Mouse (Mus musculus): Measurements from ENCODE around the gene Spp1. TPM values are rescaled to one million over a fixed set of nuclear protein-coding genes. Genes with fewer than 3 reads are reported as not detected.

The Spp1 gene
- polyA plus RNA-seq, 1 experiment = not detected

DNA sequence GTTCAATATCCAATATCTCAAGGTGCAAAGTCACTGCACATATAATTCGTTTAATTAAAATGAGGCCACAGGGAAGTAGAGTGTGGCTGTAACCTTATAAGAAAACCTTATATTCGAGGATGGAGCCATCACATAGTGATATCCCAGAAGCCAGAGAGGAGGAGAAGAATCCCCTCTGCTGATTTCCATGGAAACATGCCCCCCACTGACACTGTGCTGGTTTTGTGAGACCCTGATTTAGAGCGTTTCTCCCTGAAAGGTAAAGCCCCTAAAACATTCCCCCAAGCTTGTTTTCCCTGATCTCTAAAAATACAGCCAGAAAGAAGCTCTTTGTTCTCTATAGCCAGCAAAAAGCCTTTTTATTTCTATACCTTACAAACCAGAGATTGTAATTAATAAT lies 14.6 kb downstream of the Spp1 start:
- Histone ChIP-seq H3K4me1 (ENCODE audit: control insufficient read depth) (no peaks in the 10 kb centered on the region), H3K36me3 (ENCODE audit: control insufficient read depth) (no peaks in the 10 kb centered on the region), H3K9me3 (ENCODE audit: control insufficient read depth, low read length) (no peaks in the 10 kb centered on the region), H3K4me3 (replicated peaks) (no peak overlapping the region), H3K27me3 (ENCODE audit: control insufficient read depth) (no peaks in the 10 kb centered on the region; the same call in 1 of the 2 replicates)
- no peak for TF ChIP-seq TAL1 (IDR thresholded peaks at IDR 0.05; ENCODE audit: low read length)
- TF ChIP-seq GATA1 (IDR thresholded peaks at IDR 0.05; ENCODE audit: low read length) = no peak

DNA sequence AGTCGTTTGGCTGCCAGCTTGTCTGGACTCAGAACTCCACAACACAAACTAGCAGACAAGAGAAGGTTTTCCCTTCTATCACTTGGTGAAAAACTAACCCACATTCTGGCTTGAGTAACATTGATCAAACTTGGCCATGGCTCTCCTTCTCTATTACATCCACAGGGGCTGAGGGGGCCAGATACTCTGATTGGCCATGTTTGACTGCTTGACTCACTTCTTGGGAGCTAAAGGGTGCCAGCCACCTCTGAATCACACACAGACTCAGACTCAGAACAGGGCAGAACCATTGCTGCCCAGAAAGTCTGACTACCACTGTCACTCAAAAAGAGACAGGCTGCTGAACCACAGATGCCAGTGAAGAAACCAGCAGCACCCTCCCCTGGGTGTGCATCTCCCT lies 18.2 kb downstream of the Spp1 start:
- no peaks in the 10 kb centered on the region for H3K36me3 ChIP-seq (ENCODE audit: control insufficient read depth)
- TF ChIP-seq TAL1 (IDR thresholded peaks at IDR 0.05; ENCODE audit: low read length) (no peak), GATA1 (IDR thresholded peaks at IDR 0.05; ENCODE audit: low read length) (no peak)
- no peaks in the 10 kb centered on the region; the same call in 1 of the 2 replicates for H3K27me3 ChIP-seq (ENCODE audit: control insufficient read depth)
- no peaks in the 10 kb centered on the region; the same call in 1 of the 2 replicates for H3K9me3 ChIP-seq (ENCODE audit: control insufficient read depth, low read length)
- H3K4me1 ChIP-seq (ENCODE audit: control insufficient read depth) = no peaks in the 10 kb centered on the region
- H3K4me3 ChIP-seq (replicated peaks) = no peak overlapping the region

DNA sequence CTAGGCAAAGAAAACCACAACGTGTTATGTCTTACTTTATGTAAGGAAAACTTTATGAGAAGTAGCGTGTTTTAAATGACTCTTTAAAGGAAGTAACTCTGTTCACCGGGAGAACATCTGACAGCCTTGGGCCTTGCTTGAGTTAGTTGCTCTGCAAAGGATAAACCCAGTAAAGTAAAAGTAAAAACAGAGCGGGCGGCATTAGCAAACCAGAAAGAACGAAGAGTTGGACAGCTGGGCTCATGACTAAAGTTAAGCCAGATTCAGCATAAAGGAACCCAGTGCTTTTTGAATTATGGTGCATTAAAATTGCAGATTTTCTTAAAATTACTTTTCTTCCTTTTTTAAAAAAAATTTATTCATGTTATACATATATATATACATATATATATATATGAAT lies 19.6 kb downstream of the Spp1 start:
- TF ChIP-seq GATA1 (IDR thresholded peaks at IDR 0.05; ENCODE audit: low read length) (no peak), TAL1 (IDR thresholded peaks at IDR 0.05; ENCODE audit: low read length) (no peak)
- no peaks in the 10 kb centered on the region for H3K36me3 ChIP-seq (ENCODE audit: control insufficient read depth)

DNA sequence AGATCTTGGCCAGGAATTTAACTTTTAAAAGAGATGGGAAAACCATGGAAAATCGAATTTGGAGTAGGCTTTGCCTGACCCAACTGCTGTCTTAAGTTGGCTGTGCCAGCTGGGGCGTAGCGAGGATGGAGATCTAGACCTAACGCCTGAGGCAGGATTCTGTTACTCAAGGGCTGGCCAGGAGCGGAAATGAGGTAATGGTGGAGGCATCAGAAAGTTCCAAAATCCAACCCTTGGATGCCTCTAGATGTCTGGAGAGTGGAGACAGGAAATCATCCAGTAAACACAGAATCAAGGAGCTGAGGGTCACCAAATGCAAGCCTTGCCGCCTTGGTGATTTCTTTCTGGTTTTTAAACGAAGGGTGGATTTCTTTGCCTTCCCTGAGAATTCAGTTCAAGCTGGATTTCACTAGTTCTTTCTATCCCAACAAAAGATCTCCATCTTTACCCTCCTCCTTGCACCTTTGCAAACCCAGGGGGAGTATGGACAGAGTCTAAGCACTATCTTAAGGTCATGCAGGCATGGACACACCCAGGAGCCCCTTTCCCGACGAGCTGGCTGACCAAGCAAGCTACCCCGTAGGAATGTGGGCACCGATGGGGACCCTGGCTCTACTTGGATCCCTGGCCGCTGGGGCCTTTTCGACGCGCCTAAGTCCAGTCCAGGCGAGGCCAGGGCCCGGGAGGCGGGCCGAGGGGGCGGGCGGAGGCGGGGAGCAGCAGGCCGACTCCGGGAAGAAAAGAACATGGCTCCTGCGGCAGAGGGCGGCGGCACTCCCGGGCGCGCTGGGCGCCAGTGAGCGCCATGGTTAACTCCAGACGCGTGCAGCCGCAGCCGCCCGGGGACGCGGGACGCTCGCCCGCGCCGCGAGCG lies 24.2 kb downstream of the Spp1 start, which contains the start of gene Pkd2:
Gene Pkd2 (plus strand): TSS at position 619 of the 874 bp plus-strand sequence.
- peaks cover 20% of the 10 kb centered on the region for H3K27me3 ChIP-seq (ENCODE audit: control insufficient read depth)
- H3K4me1 ChIP-seq (ENCODE audit: control insufficient read depth) = peaks cover 2% of the 10 kb centered on the region; the same call in 1 of the 2 replicates
- H3K9me3 ChIP-seq (ENCODE audit: control insufficient read depth, low read length) = no peaks in the 10 kb centered on the region; the same call in 1 of the 2 replicates
- no peaks in the 10 kb centered on the region for H3K36me3 ChIP-seq (ENCODE audit: control insufficient read depth)
- peak within 1 kb of the TSS; percentile 57 for H3K4me3 ChIP-seq (replicated peaks)
- TF ChIP-seq TAL1 (IDR thresholded peaks at IDR 0.05; ENCODE audit: low read length) (no peak), GATA1 (IDR thresholded peaks at IDR 0.05; ENCODE audit: low read length) (no peak)

More for the DNA sequence above, 19.6 kb downstream of the Spp1 start:
- H3K9me3 ChIP-seq (ENCODE audit: control insufficient read depth, low read length) = no peaks in the 10 kb centered on the region; the same call in 1 of the 2 replicates
- H3K27me3 ChIP-seq (ENCODE audit: control insufficient read depth) = peaks cover 10% of the 10 kb centered on the region
- H3K4me3 ChIP-seq (replicated peaks) = no peak overlapping the region
- H3K4me1 ChIP-seq (ENCODE audit: control insufficient read depth) = no peaks in the 10 kb centered on the region

DNA sequence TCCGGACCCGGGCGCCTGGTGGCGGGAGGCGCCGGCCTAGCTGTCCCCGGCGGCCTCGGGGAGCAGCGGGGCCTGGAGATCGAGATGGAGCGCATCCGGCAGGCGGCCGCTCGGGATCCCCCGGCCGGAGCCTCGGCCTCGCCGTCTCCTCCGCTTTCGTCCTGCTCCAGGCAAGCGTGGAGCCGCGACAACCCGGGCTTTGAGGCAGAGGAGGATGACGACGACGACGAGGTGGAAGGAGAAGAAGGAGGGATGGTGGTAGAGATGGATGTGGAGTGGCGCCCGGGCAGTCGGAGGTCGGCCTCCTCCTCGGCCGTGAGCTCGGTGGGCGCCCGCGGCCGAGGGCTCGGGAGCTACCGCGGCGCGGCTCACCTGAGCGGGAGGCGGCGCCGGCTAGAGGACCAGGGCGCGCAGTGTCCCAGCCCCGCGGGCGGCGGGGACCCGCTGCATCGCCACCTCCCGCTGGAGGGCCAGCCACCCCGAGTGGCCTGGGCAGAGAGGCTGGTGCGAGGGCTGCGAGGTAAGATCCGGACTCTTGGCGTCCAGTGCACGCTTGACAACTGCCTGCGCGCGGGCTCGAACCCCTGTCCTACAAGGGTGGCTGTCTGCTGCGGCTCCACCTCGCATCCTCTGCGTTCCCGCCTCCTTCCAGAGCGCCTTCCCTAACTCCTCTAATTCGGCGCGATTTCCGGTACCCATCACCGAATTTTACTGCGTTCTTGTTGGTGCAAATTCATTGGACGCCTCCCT lies 25.0 kb downstream of the Spp1 start:
- Histone ChIP-seq H3K36me3 (ENCODE audit: control insufficient read depth) (no peaks in the 10 kb centered on the region), H3K4me3 (replicated peaks) (peak overlapping the region; percentile 57), H3K9me3 (ENCODE audit: control insufficient read depth, low read length) (no peaks in the 10 kb centered on the region; the same call in 1 of the 2 replicates), H3K27me3 (ENCODE audit: control insufficient read depth) (peaks cover 20% of the 10 kb centered on the region), H3K4me1 (ENCODE audit: control insufficient read depth) (peaks cover 2% of the 10 kb centered on the region; the same call in 1 of the 2 replicates)
- TF ChIP-seq TAL1 (IDR thresholded peaks at IDR 0.05; ENCODE audit: low read length) = no peak
- no peak for TF ChIP-seq GATA1 (IDR thresholded peaks at IDR 0.05; ENCODE audit: low read length)

DNA sequence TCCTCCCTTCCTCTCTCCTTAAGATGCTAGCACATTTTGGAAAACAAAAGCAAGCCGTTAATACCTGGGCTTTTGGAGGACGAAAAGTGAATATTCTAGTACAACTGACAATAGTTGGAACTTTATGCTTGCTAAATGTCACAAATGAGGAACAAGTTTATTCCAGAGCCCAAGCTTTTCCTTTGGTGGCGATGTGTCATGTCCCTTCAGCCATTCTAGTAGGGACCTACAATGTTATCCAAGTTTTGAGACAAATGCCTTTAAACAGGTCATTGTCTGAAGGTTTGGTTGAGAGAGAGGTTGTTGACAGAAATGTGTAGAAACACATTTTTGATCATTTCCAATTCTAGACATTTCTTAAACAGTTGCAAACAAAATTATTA lies 25.5 kb downstream of the Spp1 start:
- no peaks in the 10 kb centered on the region for H3K36me3 ChIP-seq (ENCODE audit: control insufficient read depth)
- no peak for TF ChIP-seq GATA1 (IDR thresholded peaks at IDR 0.05; ENCODE audit: low read length)
- no peak for TF ChIP-seq TAL1 (IDR thresholded peaks at IDR 0.05; ENCODE audit: low read length)

DNA sequence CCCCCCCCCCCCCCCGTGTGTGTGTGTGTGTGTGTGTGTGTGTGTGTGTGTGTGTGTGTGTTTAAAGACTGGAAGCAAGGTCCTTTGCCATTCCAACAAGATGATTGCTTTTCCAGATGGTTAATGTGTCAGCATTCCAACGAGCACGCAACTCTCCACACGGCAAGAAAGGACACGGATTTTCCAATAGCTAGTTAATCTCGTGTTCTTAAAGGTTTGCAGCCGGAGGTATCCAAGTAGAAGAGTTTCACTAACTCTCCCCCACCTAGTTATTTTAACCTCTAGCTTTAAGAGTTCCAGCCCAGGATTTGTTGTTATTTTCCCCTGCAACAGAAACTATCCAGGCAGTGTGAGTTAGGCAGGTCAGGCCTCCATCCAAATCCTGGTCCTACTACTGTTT lies 25.9 kb downstream of the Spp1 start:
- Histone ChIP-seq H3K9me3 (ENCODE audit: control insufficient read depth, low read length) (peaks cover 2% of the 10 kb centered on the region; the same call in 1 of the 2 replicates), H3K4me1 (ENCODE audit: control insufficient read depth) (peaks cover 2% of the 10 kb centered on the region; the same call in 1 of the 2 replicates), H3K27me3 (ENCODE audit: control insufficient read depth) (peaks cover 20% of the 10 kb centered on the region), H3K4me3 (replicated peaks) (no peak overlapping the region), H3K36me3 (ENCODE audit: control insufficient read depth) (no peaks in the 10 kb centered on the region)
- TF ChIP-seq GATA1 (IDR thresholded peaks at IDR 0.05; ENCODE audit: low read length) (no peak), TAL1 (IDR thresholded peaks at IDR 0.05; ENCODE audit: low read length) (no peak)

More for the DNA sequence above, 25.5 kb downstream of the Spp1 start:
- H3K9me3 ChIP-seq (ENCODE audit: control insufficient read depth, low read length) = no peaks in the 10 kb centered on the region; the same call in 1 of the 2 replicates
- peaks cover 2% of the 10 kb centered on the region; the same call in 1 of the 2 replicates for H3K4me1 ChIP-seq (ENCODE audit: control insufficient read depth)
- H3K4me3 ChIP-seq (replicated peaks) = no peak overlapping the region
- peaks cover 20% of the 10 kb centered on the region for H3K27me3 ChIP-seq (ENCODE audit: control insufficient read depth)

DNA sequence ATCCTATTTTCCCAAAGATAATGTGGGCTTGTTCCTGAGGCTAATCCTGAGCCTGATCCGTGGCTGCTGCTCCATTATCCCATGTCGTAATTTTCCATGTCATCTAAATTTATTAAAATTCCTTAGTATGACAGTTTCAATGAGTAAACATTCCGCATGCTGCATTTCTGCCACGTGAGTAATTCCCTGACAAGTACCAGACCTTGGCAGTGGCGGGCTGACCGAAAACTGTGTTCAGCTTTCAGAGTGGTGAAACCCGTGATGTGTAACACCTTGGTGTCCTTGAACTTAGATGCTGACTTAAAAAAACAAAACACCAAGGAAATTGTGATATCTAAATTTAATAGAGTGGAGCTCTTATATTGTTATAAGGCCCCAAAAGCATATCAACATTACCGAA lies 30.4 kb downstream of the Spp1 start:
- H3K4me1 ChIP-seq (ENCODE audit: control insufficient read depth) = no peaks in the 10 kb centered on the region
- peaks cover 2% of the 10 kb centered on the region; the same call in 1 of the 2 replicates for H3K36me3 ChIP-seq (ENCODE audit: control insufficient read depth)
- H3K27me3 ChIP-seq (ENCODE audit: control insufficient read depth) = peaks cover 3% of the 10 kb centered on the region
- H3K4me3 ChIP-seq (replicated peaks) = no peak overlapping the region
- no peak for TF ChIP-seq TAL1 (IDR thresholded peaks at IDR 0.05; ENCODE audit: low read length)
- H3K9me3 ChIP-seq (ENCODE audit: control insufficient read depth, low read length) = peaks cover 6% of the 10 kb centered on the region; the same call in 1 of the 2 replicates

DNA sequence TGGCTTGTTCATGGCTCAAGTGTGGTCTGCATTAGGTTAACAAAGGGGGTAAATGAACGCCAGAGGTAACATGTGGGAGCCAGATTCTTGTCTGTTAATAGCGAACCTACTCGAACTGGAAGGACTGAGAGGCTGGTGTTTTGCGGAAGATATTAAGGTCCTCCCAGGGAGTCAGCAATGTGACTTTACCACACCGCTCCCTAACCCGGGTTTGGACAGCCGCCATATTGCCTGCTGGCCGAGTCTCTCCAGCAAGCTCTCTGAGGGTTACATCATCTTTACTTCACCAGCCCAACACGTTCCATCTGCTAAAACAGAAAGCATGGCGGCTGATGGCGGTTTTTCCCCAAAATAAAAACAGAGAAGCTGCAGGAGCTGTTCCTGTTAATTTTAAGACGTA lies 30.8 kb downstream of the Spp1 start:
- no peaks in the 10 kb centered on the region for H3K4me1 ChIP-seq (ENCODE audit: control insufficient read depth)
- H3K27me3 ChIP-seq (ENCODE audit: control insufficient read depth) = no peaks in the 10 kb centered on the region
- no peak for TF ChIP-seq TAL1 (IDR thresholded peaks at IDR 0.05; ENCODE audit: low read length)
- no peak for TF ChIP-seq GATA1 (IDR thresholded peaks at IDR 0.05; ENCODE audit: low read length)
- H3K9me3 ChIP-seq (ENCODE audit: control insufficient read depth, low read length) = peaks cover 6% of the 10 kb centered on the region; the same call in 1 of the 2 replicates
- no peak overlapping the region for H3K4me3 ChIP-seq (replicated peaks)
- H3K36me3 ChIP-seq (ENCODE audit: control insufficient read depth) = peaks cover 2% of the 10 kb centered on the region; the same call in 1 of the 2 replicates
